ENCODE assay signal across 12 mouse cellular contexts in genomic region chr1:163924093-163924492, GRCm38 (mm10).
"Had no signal": no experiment of that assay in that cellular context is flagged by ENCODE, and none has a peak within 500 bp of the region (broad histone marks: within the 10 kb centered on the region; RNA-seq: fewer than 3 reads in every experiment).

No protein-coding gene starts in this region.

- DNase-seq: kidney, adult 8-10 months; kidney, postnatal 25 days; lung, adult 18-20 months; lung, postnatal 10 days; lung, postnatal 4 days; thymus, adult 2 months; thymus, postnatal 25 days had no signal

- H3K9me3 ChIP-seq: limb, embryonic 13.5 days; megakaryocyte, embryonic 14.5 days; midbrain, embryonic 15.5 days; neural tube, embryonic 13.5 days had no signal

- H3K27ac ChIP-seq: limb, embryonic 13.5 days; liver, embryonic 14.5 days; midbrain, embryonic 15.5 days; neural tube, embryonic 13.5 days had no signal

- H3K36me3 ChIP-seq: limb, embryonic 13.5 days; midbrain, embryonic 15.5 days; neural tube, embryonic 13.5 days had no signal

- H3K4me1 ChIP-seq: limb, embryonic 13.5 days had no signal

- H3K4me3 ChIP-seq: limb, embryonic 13.5 days; megakaryocyte, embryonic 14.5 days; midbrain, embryonic 15.5 days; neural tube, embryonic 13.5 days had no signal

- H3K27me3 ChIP-seq: limb, embryonic 13.5 days; megakaryocyte, embryonic 14.5 days; midbrain, embryonic 15.5 days; neural tube, embryonic 13.5 days had no signal
